Mouse (Mus musculus): Measurements from ENCODE around the gene Iqschfp.

GRCm38 (mm10) chr3:68398691-68399090 is 506.7 kb downstream of the Iqschfp start:
- no peak for TF ChIP-seq CTCF (IDR thresholded peaks at IDR 0.05; ENCODE audit: extremely low read depth, insufficient read depth, low read length)
- no peak for TF ChIP-seq POLR2A (IDR thresholded peaks at IDR 0.05; ENCODE audit: extremely low read depth, insufficient read depth, low read length)

All from cortical plate, adult 2 months (tissue).